Mouse (Mus musculus) kidney, adult 8-10 months (tissue): ENCODE measurements around the gene Ugt1a10.
"Not testable (repeated sequence)": the region's sequence is repeated elsewhere in the genome, so short reads cannot be mapped to it uniquely, and the experiment has no call there.

ENCODE experiments used
- DNase-seq, 2 experiments: peaks; one replicate each; pipeline ENCODE4 v3.0.0; 2022

Ugt1a10 gene

DNA sequence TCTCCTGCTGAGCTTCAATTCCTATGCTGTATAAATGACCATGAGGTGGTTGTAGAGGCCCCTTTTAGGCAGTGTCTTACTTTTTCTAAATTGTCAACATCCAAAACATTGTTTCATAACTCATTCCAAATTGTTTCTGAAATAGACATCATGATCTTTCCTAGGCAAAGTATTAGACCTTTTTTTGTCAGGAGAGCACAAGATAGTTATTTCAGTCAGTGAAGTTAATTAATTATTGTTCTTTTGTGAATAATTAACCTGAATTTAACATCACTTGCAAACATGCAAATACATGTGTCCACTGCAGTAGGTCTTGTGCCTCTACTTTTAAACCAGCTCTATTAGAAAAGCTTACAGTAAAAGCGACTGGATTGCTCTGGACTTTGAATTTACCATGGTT, at the start of gene Ugt1a10:
TSS of gene Ugt1a10 (plus strand) at position 301 of the 400 bp plus-strand sequence.
- DNase-seq: no peak

DNA sequence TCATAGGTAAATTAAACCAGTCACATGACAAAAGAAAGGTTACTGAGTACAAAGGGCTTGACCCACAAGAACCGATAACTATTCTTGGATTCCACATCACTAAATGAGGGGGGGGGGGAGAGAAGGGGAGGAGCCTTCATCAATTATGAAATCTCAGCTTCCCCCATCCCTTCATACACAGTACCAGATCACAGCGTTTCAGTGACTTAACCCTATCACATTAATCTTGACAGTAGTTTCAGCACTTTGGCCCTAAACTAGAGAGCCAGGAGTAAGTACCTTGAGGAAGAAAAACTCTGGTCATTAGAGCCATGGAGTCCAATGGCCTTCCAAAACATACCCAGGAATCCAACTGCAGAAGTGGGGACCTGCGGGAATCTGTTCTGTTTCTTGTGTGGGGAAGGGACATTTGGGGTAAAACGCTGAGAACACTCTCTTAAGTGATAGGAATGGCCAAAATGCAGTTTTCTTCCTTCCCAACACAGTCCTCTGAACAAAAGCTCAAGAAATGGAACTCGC, 47.4 kb upstream of the Ugt1a10 start:
- no peak for DNase-seq

DNA sequence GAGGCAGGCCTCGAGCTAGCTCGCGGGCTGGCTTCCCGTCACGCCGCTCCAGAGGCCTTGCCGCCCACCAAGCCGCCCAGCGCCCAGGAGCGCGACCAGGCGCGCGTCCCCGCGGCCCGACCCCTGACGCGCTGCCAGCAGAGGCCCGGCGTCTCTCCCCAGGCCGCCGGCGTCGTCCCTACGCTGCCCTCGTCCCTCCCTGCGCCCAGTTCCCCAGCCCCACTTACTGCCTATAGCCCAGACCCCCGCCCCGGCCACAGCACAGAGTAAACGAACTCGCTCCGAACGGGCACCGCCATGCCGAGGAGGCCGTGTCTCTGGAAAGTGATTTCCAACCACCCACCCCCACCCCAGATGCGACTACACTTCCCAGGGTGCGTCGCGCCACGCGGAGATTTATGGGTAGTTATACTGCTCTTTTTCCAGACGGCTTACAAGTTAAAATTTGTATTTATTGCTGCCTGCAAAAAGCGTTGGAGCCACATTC, 46.9 kb upstream of the Ugt1a10 start, which contains the start of gene Usp40:
TSS of gene Usp40 (minus strand) at position 341 of the 487 bp plus-strand sequence.
- DNase-seq: peak; percentile 59 to 64

DNA sequence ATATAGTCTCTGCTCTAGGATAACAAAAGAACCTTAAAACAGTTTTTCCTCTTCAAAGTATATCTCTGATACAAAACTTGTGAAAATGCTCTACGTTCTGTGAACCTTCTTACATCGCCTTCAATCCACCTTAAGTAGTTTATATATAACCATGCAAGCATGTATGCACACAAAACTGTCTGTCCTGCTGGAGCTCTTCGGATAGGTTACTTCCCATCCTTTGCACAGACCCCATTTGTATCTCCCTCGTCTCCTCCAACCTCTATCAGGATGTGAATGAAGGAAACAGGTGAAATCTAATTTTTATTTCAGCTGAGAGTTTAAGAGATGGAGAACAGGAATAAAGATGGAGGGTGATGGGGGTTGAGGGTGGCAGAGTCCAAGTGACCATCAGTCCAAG, 46.5 kb upstream of the Ugt1a10 start:
- DNase-seq: no peak

DNA sequence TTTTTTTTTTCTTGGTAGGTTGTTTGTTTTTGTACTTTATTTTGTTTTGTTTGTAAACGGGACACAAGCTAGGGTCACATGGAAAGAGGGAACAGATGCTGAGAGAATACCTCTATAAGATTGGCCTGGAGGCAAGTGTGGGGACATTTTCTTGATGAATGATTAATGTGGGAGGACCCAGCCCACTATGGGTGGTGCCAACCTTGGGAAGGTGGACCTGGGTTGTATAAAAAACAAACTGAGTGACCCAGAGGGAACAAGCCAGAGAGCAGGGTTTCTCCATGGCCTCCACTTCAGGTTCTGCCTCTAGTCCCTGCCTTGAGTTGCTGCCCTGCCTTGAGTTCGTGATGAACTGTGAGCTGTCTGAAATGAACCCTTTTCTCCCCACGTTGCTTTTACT, 45.7 kb upstream of the Ugt1a10 start:
- DNase-seq: no peak

DNA sequence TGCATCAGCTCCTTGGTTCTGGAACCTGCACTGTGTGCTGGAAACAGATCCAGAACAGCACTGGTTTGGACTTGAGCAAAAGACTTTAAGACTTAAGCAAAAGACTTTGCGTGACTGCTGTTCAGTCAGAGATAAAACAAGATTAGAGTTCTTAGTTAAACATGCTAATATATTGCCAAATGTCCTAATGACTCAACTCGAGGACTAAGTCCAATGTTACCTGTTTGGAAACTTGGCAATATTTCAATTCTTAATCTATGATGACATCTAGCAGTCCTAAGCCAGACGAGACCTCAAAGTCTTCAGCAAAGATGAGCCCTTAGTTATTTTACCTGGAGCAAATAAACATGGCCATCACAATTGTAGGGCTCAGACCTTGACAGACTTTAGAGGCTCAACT, 41.5 kb upstream of the Ugt1a10 start:
- no peak for DNase-seq

DNA sequence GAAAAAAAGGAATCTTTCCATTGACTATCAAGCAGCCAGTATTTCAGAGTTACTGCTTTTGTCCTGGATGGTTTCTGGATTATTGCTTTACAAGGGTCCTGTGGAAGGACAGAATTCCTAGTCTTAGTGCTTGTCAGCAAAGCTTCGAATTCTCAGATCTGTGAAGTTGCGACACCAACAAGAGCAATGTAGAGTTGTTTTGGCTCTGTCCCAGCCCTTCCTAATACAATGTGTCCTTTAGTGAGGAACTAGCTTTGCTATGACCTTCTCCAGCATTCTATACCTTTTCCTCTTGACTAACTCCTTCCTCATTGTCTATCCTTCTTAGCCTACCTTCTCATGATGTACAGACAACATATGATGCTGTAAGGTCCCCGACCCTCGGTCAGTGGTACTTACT, 41.0 kb upstream of the Ugt1a10 start:
- no peak for DNase-seq

DNA sequence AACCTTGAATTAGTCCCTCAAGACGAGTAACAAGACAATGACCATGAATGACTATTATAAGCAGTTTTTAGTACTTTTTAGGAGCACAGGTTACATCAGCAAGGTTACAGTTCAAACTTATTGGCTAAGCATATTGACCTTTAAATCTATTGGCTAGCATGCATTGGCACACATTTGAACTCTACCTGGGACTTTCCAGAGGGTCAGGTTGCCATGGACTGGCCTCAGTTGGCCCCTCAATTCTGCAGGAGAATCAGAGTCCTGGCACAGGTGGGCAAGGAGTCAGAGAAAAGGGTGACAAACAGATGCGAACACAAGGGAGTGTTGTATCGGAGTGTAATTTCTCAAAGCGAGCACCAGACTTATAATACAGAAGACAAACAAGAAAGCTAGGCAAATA, 40.5 kb upstream of the Ugt1a10 start:
- DNase-seq: no peak

DNA sequence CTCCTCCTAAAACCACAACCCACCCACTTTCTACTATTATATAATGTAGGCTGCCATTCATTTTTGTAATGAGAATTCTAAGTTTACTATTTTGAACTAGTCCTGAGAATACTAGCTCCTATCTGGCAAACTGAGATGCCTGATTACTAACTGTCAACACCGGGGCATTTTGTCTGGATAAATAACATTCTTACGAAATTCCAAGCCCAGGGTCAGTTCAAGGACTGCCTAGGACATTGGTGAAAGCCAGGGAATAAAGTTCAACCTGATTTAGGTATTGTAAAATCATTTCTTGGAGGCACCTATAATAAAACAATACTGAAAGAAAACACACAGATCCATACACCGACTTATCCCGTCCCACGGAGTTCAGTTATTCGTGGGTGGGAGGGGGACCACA, 39.8 kb upstream of the Ugt1a10 start:
- no peak for DNase-seq

DNA sequence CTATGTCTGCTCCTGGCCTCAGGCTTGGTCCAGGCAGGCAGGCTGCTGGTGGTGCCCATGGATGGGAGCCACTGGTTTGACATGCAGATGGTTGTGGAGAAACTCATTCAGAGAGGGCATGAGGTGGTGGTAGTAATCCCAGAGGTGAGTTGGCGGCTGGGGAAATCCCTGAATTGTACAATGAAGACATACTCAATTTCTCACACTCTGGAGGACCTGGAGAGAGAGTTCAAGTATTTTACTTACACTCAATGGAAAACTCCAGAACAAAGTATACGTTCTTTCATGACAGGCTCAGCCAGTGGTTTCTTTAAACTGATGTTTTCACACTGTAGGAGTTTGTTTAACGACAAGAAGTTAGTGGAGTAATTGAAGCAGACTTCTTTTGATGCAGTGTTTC, 29.9 kb upstream of the Ugt1a10 start:
- DNase-seq: not testable (repeated sequence)

DNA sequence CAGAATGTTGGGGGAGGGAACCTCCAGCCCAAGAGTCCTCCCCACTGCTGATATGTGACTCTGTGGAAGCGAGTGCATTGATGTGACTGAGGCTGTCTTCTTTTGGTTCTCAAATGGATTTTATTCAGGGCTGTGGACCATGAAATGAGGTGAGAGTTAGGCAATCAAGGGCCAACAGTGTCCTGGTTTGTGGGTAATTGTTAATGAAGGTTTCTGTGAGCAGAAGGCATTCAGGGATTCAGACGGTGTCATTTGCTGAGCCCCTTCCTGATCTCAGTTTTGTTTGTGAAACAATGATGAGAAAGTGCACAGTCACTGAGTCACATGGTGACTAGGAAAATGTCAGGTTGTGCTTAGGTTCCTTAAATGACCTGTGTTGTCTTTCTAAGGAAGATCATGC, 12.1 kb upstream of the Ugt1a10 start:
- DNase-seq: peak in 1 of 2 experiments; percentile 34

DNA sequence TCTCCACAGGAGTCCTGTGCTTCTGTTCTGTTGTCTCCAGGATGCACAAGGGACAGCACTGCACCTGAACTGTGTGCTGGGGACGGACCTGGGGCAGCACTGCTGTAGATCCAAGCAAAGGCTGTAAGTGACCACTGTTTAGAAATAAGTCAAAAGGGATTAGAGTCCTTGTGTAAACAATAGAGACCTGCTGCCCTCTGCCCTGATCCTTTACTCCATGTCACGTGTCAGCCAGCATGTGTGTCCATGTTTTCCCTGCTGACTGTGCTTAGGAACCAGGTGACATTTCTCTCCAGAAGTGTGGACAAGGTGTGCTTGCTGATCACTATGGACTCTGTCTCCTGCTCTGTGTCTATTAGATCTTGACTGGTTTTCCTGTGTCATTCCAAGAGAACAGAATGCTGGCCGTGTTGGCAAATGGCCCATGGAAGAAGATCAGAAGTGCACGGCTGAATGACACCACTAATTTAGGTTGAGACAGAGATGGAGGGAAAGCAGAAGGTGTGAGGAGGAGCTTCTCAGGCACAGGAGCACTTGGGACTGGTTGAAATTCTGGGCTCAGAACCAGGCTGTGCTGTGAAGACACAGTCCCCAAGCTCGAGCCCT, 10.3 kb upstream of the Ugt1a10 start:
- DNase-seq: peak in 1 of 2 experiments; percentile 36

DNA sequence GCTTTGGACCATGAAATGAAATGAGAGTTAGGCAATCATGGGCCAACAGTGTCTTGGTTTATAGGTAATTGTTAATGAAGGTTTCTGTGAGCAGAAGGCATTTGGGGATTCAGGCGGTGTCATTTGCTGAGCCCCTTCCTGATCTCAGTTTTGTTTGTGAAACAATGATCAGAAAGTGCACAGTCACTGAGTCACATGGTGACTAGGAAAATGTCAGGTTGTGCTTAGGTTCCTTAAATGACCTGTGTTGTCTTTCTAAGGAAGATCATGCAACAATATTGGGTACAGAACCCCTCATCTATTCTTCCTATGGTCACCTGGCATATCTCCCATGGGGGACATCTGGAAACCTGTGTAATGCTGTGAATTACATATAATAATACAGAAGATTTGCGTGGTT, 7.8 kb upstream of the Ugt1a10 start:
- not testable (repeated sequence) for DNase-seq

DNA sequence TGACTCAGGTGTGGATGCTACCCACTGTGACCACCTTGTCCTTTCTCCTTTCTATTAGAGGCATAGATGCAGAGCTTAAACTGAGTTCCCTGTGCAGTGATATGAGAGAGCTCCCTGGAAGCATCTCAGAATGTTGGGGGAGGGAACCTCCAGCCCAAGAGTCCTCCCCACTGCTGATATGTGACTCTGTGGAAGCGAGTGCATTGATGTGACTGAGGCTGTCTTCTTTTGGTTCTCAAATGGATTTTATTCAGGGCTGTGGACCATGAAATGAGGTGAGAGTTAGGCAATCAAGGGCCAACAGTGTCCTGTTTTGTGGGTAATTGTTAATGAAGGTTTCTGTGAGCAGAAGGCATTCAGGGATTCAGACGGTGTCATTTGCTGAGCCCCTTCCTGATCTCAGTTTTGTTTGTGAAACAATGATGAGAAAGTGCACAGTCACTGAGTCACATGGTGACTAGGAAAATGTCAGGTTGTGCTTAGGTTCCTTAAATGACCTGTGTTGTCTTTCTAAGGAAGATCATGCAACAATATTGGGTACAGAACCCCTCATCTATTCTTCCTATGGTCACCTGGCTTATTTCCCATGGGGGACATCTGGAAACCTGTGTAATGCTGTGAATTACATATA, 11.4 kb downstream of the Ugt1a10 start:
- DNase-seq: not testable (repeated sequence)

DNA sequence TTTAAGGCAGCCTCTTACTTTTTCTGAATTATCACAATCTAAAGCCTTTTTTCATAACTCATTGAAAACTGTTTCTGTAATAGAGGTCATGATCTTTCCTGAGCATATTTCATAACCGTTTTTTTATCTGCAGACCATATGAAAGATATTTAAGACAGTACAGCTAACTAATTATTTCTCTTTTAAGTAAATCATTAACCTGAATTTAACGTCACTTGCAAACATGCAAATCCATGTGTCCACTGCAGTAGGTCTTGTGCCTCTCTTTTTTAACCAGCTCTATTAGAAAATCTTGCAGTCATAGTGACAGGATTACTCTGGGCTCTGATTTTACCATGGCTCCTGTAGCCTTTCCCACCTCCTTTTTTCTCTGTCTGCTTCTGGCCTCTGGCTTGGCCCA, 15.3 kb downstream of the Ugt1a10 start, which contains the start of gene Ugt1a9:
TSS of gene Ugt1a9 (plus strand) at position 306 of the 400 bp plus-strand sequence.
- no peak for DNase-seq

DNA sequence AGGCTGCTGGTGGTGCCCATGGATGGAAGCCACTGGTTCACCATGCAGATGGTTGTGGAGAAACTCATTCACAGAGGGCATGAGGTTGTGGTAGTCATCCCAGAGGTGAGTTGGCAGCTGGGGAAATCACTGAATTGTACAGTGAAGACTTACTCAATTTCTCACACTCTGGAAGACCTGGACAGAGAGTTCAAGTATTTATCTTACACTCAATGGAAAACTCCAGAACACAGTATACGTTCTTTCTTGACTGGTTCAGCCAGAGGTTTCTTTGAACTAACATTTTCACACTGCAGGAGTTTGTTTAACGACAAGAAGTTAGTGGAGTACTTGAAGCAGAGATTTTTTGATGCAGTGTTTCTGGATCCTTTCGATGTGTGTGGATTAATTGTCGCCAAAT, 15.7 kb downstream of the Ugt1a10 start:
- no peak for DNase-seq

DNA sequence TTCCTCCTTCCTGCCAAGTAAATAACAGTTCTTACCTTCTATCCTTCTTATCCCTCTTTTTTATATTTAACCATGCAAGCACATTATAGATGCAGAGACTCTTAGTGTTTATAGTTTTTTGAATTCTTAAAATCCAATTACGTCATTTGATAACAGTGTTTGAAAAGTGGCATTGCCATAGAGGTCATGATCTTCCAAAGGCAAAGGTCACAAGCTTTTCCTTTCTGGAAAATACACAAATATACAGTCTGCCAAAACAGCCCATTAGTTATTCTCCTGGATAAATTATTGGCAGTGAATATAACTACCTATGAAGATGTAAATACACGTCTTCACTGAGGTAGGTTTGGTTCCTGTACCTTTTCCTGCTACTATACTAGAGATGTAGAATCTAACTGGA, 19.3 kb downstream of the Ugt1a10 start:
- no peak for DNase-seq

DNA sequence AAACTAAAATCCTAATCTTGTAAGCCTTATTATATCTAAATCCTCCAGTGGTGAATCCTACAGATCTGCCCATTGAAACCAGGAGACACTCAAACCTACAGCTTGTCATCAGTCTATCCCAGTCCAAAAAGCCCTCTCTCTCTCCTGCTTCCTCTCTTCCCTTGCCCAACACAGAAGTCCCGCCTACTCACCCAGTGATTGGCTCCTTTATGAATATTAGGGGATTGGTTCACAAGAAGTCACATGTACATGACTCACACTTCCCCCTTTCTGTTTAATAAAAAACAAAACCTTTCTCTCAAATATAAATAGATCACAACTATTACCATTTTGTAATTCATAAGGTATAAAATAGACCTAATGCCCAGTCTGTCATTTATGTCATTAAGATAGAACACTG, 21.9 kb downstream of the Ugt1a10 start:
- DNase-seq: no peak

DNA sequence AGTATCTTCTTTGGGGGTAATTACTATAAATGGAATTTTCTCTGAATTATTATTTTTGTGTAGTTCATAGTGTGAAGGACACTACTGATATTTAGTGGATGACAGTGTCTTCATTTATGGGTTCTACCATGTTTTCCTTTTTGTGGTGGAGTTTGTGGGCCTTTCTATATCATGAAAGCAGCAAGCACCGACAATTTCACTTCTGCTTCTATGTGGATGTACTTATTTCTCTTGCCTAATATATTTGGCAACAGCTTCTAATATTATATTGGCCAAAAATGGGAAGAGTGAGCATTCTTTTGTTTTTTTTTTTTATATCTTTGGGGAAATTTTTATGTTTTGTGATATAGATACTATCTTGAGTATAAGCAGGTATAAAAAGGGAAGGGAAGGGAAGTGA, 26.5 kb downstream of the Ugt1a10 start:
- DNase-seq: no peak

DNA sequence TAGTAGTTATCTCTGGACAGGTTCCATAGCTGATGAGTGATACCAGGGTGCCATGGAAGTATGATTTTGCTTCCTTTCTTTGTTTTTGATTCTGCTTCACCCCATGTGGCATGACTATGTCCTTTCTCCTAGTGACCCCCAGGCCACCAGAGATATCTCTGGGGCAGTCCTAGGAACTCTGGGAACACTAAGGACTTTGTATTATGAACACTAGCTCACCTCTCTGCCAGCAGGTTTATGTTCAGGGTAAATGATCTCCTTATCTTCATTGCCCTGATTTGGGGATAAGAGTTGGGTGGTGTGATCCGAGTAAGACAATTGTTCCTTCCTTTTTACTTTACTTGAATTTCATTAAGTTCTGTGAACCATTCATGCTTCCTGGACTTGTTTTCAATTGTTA, 30.9 kb downstream of the Ugt1a10 start:
- no peak for DNase-seq

DNA sequence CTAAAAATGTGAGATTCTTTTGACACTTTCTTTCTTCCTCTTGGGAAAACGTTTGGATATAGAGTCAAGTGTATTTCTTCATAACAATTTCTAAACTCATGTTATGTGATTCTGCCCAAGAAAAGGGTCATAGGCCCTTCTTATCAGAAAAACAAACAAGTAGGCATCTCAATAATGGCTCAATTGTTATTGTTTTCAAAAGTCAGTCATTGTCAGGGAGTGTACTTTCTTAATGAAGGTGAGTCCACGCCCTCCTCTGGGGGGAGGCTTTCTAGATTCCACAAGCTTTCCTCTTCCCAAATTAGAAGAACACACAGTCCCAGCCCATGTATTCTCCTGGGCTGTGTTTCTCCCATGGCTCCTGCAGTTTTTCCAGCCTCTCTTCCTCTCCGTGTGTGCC, 32.3 kb downstream of the Ugt1a10 start, which contains the start of gene Ugt1a8:
TSS of gene Ugt1a8 (plus strand) at position 301 of the 400 bp plus-strand sequence.
- no peak for DNase-seq

DNA sequence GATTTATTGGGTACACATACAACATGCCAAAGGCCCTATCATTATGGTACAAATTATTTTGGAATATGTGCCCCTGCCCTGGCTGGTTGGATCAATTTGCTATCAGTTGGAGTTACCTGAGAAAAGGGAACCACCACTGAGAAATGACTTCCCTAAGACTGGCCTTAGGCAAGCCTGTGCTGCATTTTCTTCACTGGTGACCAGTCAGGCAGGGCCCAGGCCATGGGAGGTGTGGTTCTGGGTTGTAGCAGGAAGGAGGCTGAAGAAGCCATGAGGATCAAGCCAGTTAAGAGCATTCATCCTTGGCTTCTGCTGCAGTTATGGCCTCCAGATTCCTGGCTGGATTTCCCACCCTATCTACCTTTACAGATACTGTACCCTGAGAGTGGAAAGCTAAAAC, 37.2 kb downstream of the Ugt1a10 start:
- no peak for DNase-seq

DNA sequence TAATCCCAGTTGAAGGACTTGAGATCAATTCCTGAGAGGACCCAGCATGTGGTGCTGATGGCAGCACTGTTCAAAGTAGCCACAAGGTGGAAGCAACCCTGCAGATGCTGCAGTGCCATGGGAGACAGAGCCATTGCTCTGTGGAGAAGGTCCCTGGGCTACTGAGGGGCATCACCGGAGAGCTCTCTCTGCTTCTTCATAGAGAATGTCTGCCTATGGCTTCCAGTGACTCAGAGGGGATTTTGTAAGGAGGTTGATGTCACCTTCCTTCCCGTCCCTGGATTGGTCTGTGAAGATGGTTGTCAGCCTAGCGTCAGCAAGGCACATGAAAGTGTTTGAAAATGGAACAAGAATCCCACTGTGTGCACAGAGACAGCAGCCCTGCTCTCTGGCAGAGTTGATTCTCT, 39.1 kb downstream of the Ugt1a10 start:
- peak; percentile 22 to 56 for DNase-seq

DNA sequence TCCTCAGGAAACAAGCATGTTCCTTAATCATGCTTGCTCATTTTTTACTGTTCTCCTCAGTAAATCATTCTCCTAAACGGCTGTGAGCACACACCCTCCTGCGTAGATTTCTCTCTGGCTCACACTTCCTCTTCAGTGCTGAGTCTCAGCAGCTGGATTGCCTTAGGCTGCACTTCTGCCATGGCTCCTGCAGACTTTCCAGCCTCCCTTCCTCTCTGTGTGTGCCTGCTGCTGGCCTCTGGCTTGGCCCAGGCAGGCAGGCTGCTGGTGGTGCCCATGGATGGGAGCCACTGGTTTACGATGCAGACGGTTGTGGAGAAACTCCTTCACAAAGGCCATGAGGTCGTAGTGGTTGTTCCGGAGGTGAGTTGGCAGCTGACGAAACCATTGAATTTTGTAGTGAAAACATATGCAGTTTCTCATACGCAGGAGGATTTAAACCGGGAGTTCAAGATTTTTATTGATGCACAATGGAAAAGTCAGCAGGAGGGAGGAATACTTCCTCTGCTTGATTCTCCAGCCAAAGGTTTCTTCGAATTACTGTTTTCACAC, 39.8 kb downstream of the Ugt1a10 start, which contains the start of gene Ugt1a7c:
TSS of gene Ugt1a7c (plus strand) at position 122 of the 552 bp plus-strand sequence.
- peak; percentile 30 to 61 for DNase-seq
